ENCODE assay signal across 8 mouse cellular contexts in the genomic region with DNA sequence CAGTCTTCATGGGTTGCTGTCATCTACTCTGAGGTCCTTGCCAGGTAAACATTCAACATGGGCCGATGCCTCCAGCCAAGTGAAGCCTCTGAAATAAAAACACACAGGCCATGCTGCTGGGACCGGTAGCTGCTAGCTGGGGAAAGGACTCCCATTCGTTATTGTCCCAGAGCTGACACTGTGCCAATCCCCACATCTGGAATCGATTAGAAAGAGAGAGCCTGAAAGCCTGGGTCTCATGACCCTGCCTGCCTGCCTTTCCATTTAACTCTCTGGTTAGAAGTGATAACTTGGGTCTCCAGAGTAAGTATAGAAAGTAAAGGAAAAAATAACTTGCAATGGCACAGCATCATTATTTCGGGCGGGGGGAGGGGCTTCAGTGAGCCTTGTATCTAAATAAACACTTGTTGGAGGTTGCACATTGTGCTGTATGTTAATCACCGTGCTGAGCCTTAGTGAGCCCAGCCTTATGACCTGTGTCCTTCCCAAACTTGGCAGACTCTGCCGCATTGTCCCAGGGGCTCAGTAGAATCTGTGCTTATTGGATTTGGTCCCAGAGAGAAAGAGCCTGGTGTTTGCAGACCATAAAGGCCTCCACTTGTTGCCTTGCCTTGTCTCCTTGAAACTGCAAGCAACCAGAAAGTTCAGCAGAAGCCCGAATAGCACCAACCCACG. TPM values are rescaled to one million over a fixed set of nuclear protein-coding genes. Genes with fewer than 3 reads are reported as not detected.
A peak's percentile ranks its signal among the peaks of the same experiment; 100 is the strongest.
DNase-seq lines count a peak whose midpoint lies in the region; ATAC-seq and TF ChIP-seq lines count a peak whose summit lies in the region.
"Had no signal": no experiment of that assay in that cellular context is flagged by ENCODE, and none has a peak within 500 bp of the region (broad histone marks: within the 10 kb centered on the region; RNA-seq: fewer than 3 reads in every experiment).

No protein-coding gene starts in this region.

- H3K27me3 ChIP-seq in intestine, embryonic 15.5 days (replicated peaks): no peaks in the 10 kb centered on the region
- no peaks in the 10 kb centered on the region for H3K27me3 ChIP-seq in forebrain, embryonic 16.5 days (replicated peaks; ENCODE audit: control insufficient read depth, insufficient read depth, low read length)

- peak; percentile 27; the same call in 1 of the 2 replicates for ATAC-seq in intestine, embryonic 15.5 days
- ATAC-seq in megakaryocyte, adult 5-6 weeks (ENCODE audit: poor library complexity, severe bottlenecking): no peak
- ATAC-seq in forebrain, embryonic 16.5 days: no peak

- intact Hi-C loops in gastrocnemius, adult 2 months (cut with DNase I): no loop called here

- H3K9me3 ChIP-seq in intestine, embryonic 15.5 days: no peaks in the 10 kb centered on the region
- H3K9me3 ChIP-seq in forebrain, embryonic 16.5 days (ENCODE audit: control insufficient read depth, low read length): no peaks in the 10 kb centered on the region
- H3K9me3 ChIP-seq: megakaryocyte, embryonic 14.5 days had no signal

- H3K9ac ChIP-seq in intestine, embryonic 15.5 days: no peak overlapping the region
- H3K9ac ChIP-seq in forebrain, embryonic 16.5 days (replicated peaks; ENCODE audit: low read depth, low read length): no peak overlapping the region

- peak; percentile 97 for DNase-seq in 3T3-L1 (ENCODE audit: low read depth, low spot score)
- peak; percentile 53 for DNase-seq in Muller cell, postnatal 12 days (ENCODE audit: inconsistent ontology term)
- peak; percentile 86 for DNase-seq in gastrocnemius, adult 2 months
- DNase-seq in mesoderm, embryonic 11.5 days (ENCODE audit: low read depth, low spot score): peak; percentile 85

- no peak overlapping the region for H3K4me3 ChIP-seq in gastrocnemius, adult 2 months
- H3K4me3 ChIP-seq in intestine, embryonic 15.5 days (replicated peaks): no peak overlapping the region
- no peak overlapping the region for H3K4me3 ChIP-seq in forebrain, embryonic 16.5 days (replicated peaks; ENCODE audit: low read length)

- 38% methylated on average over 10 of the region's 10 CpGs for WGBS in intestine, embryonic 15.5 days
- WGBS in forebrain, embryonic 16.5 days: 66% methylated on average over 10 of the region's 10 CpGs

- H3K4me2 ChIP-seq in intestine, embryonic 15.5 days (replicated peaks): no peak overlapping the region
- no peak overlapping the region for H3K4me2 ChIP-seq in forebrain, embryonic 16.5 days (ENCODE audit: low read length)

- peaks cover 45% of the 10 kb centered on the region for H3K4me1 ChIP-seq in intestine, embryonic 15.5 days (replicated peaks)
- peaks cover 13% of the 10 kb centered on the region for H3K4me1 ChIP-seq in forebrain, embryonic 16.5 days (replicated peaks; ENCODE audit: control insufficient read depth, insufficient read depth, low read length)

- no peaks in the 10 kb centered on the region for H3K36me3 ChIP-seq in intestine, embryonic 15.5 days
- no peaks in the 10 kb centered on the region for H3K36me3 ChIP-seq in forebrain, embryonic 16.5 days (ENCODE audit: control insufficient read depth, insufficient read depth)

- TF ChIP-seq CTCF in gastrocnemius, adult 2 months (IDR thresholded peaks at IDR 0.05): no peak

- H3K27ac ChIP-seq in gastrocnemius, adult 2 months: peak overlapping the region; percentile 61
- H3K27ac ChIP-seq in intestine, embryonic 15.5 days: peak overlapping the region; percentile 83
- H3K27ac ChIP-seq in forebrain, embryonic 16.5 days (ENCODE audit: low read length): no peak overlapping the region

RNA-seq across cellular contexts. Expression of a gene that starts 9.0 kb away (rescaled TPM):
- total RNA-seq in gastrocnemius, adult 2 months (2021): 10 to 100 TPM; 13.0 to 24.8 TPM
- polyA plus RNA-seq in intestine, embryonic 15.5 days (2015; fragmentation: Nextera tagmentation; extraction: Ambion mirVana): 120 and 123 TPM in 2 replicates
- total RNA-seq in megakaryocyte, adult 5-6 weeks (2015): 321 and 326 TPM in 2 replicates
- total RNA-seq in megakaryocyte, adult 5-6 weeks (2017): 505 and 532 TPM in 2 replicates
- 3.8 and 4.7 TPM in 2 replicates for polyA plus RNA-seq in forebrain, embryonic 16.5 days (2015; fragmentation: Nextera tagmentation; extraction: Ambion mirVana)

RNA-seq across cellular contexts. Expression of a gene that starts 52.1 kb away (rescaled TPM):
- not detected for total RNA-seq in gastrocnemius, adult 2 months (2021)
- polyA plus RNA-seq in intestine, embryonic 15.5 days (2015; fragmentation: Nextera tagmentation; extraction: Ambion mirVana): 12.4 and 13.2 TPM in 2 replicates
- not detected in 2 replicates for total RNA-seq in megakaryocyte, adult 5-6 weeks (2015)
- not detected in 2 replicates for total RNA-seq in megakaryocyte, adult 5-6 weeks (2017)
- not detected in 2 replicates for polyA plus RNA-seq in forebrain, embryonic 16.5 days (2015; fragmentation: Nextera tagmentation; extraction: Ambion mirVana)

Comparison
In these comparisons a context has a peak if more than half of its experiments do, and no peak if none do; other contexts are left out.
1. RNA of a gene that starts 9.0 kb away (total RNA-seq): 321 to 532 TPM in megakaryocyte, adult 5-6 weeks; 13.0 to 24.8 TPM in gastrocnemius, adult 2 months; every median in the first group is over 10 times any median in the second.
2. Peak in every context shown above with its lines, with median percentiles within 50 percentile points of each other: DNase-seq.